Mouse (Mus musculus) stomach, postnatal 0 days (tissue): ENCODE data around the gene Dnmt3l.

Experiments used
- CTCF ChIP-seq: IDR thresholded peaks from 2 replicates; pipeline ENCODE4 v1.5.1; 2016; ENCODE audit warnings: antibody characterized with exemption, low read depth, mild to moderate bottlenecking, moderate library complexity
- EP300 ChIP-seq: optimal IDR thresholded peaks from 2 replicates; pipeline ENCODE3; 2016; ENCODE audit warnings: antibody characterized with exemption

DNA sequence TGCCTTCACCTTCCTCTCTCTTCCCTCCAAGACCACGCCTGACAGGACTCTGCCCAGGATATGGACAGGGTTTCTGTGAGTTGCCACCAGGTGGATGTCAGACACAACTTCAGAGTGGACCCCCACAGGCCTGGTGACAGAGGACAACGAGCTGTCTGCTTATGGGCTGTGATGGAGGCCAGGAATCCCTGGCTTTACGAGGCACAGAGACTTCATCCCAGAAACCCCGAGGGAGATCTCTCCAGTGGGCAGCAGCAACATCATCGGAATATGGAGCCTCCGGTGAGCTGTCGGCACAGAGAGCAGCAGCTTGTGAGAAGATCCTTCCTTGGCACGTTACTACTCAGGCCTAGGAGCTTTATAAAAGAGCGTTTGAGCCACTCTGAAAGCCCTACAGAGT lies 36.1 kb downstream of the Dnmt3l start:
- no peak for TF ChIP-seq CTCF
- TF ChIP-seq EP300 = no peak
